Mouse (Mus musculus) myocyte (in vitro differentiated cells): ENCODE data around the gene Tmprss7. TPM values are rescaled to one million over a fixed set of nuclear protein-coding genes. Genes with fewer than 3 reads are reported as not detected.

Experiments used
- H3K27me3 ChIP-seq: one replicate; pipeline ENCODE4 v1.6.1; 2011; ENCODE audit not compliant: control insufficient read depth, insufficient read depth, insufficient read length
- H3K36me3 ChIP-seq: one replicate; pipeline ENCODE4 v1.6.1; 2011; ENCODE audit not compliant: control insufficient read depth, insufficient read depth
- H3K4me2 ChIP-seq: one replicate; pipeline ENCODE4 v1.6.1; 2011; ENCODE audit warnings: low read depth, control low read depth
- H3K4me3 ChIP-seq: one replicate; pipeline ENCODE4 v1.5.1; 2011; ENCODE audit warnings: mild to moderate bottlenecking, control low read depth, moderate library complexity
- H3K79me2 ChIP-seq: one replicate; pipeline ENCODE4 v1.6.1; 2011; ENCODE audit not compliant: control insufficient read depth, insufficient read depth
- H3ac ChIP-seq: one replicate; pipeline ENCODE4 v1.6.1; 2011; ENCODE audit not compliant: control insufficient read depth, insufficient read length
- CEBPB ChIP-seq: IDR thresholded peaks from 2 replicates; pipeline ENCODE4 v1.6.1; 2011; ENCODE audit warnings: mild to moderate bottlenecking, moderate library complexity; ENCODE audit not compliant: poor library complexity, insufficient read depth, severe bottlenecking
- E2F4 ChIP-seq: IDR thresholded peaks from one replicate; pipeline ENCODE4 v1.6.1; 2011; ENCODE audit warnings: mild to moderate bottlenecking, control low read depth, moderate library complexity; ENCODE audit not compliant: insufficient read depth
- MAX ChIP-seq: IDR thresholded peaks from one replicate; pipeline ENCODE4 v1.6.1; 2011; ENCODE audit warnings: low read depth, mild to moderate bottlenecking, control low read depth
- MYOD1 ChIP-seq, 3 experiments: IDR thresholded peaks; one replicate each; pipeline ENCODE4 v1.6.1; 2011; ENCODE audit warnings: control low read depth in 2 of 3, low read depth in 2 of 3, mild to moderate bottlenecking in 2 of 3, moderate library complexity in 1 of 3; ENCODE audit not compliant: insufficient read length in 2 of 3, control insufficient read depth in 1 of 3
- MYOG ChIP-seq, 3 experiments: IDR thresholded peaks; one replicate each; pipeline ENCODE4 v1.6.1; 2011; ENCODE audit warnings: control low read depth in 2 of 3, low read depth in 2 of 3, mild to moderate bottlenecking in 2 of 3; ENCODE audit not compliant: insufficient read length in 2 of 3, control insufficient read depth in 1 of 3, insufficient read depth in 1 of 3
- POLR2A ChIP-seq: IDR thresholded peaks from one replicate; pipeline ENCODE4 v1.6.1; 2011; ENCODE audit warnings: low read depth, mild to moderate bottlenecking, control low read depth, moderate library complexity; ENCODE audit not compliant: insufficient read length
- POLR2AphosphoS2 ChIP-seq: IDR thresholded peaks from one replicate; pipeline ENCODE4 v1.6.1; 2011; ENCODE audit warnings: low read depth, control low read depth; ENCODE audit not compliant: insufficient read length
- REST ChIP-seq: IDR thresholded peaks from one replicate; pipeline ENCODE4 v1.6.1; 2011; ENCODE audit warnings: mild to moderate bottlenecking, control low read depth, moderate library complexity; ENCODE audit not compliant: insufficient read depth, insufficient read length
- SRF ChIP-seq: IDR thresholded peaks from one replicate; pipeline ENCODE4 v1.6.1; 2011; ENCODE audit warnings: low read depth; ENCODE audit not compliant: control insufficient read depth, insufficient read length
- TCF12 ChIP-seq: IDR thresholded peaks from one replicate; pipeline ENCODE4 v1.6.1; 2011; ENCODE audit warnings: mild to moderate bottlenecking, control low read depth; ENCODE audit not compliant: poor library complexity, insufficient read depth, severe bottlenecking
- TCF3 ChIP-seq: IDR thresholded peaks from one replicate; pipeline ENCODE4 v1.6.1; 2011; ENCODE audit warnings: low read depth, control low read depth; ENCODE audit not compliant: insufficient read length
- USF1 ChIP-seq: IDR thresholded peaks from one replicate; pipeline ENCODE4 v1.6.1; 2011; ENCODE audit warnings: low read depth, mild to moderate bottlenecking, control low read depth, moderate library complexity
- polyA plus RNA-seq: library from polyadenylated mRNA; unstranded; fragments of >200 nt; fragmentation: generic; extraction: Trizol; gene quantifications from one replicate; pipeline ENCODE4 v1.2.1, GENCODE M21; 2012; ENCODE audit warnings: missing spikeins

Gene Tmprss7
- polyA plus RNA-seq, 1 experiment: not detected

GRCm38 (mm10) chr16:45629497-45630105 is 63.9 kb downstream of the Tmprss7 start:
- no peak overlapping the region for H3ac ChIP-seq
- TF ChIP-seq SRF (no peak), POLR2AphosphoS2 (no peak), USF1 (no peak), MAX (no peak), MYOD1 (IDR thresholded peaks at IDR 0.05; ENCODE audit: control insufficient read depth in 1 of 3, insufficient read length in 2 of 3, low read depth in 2 of 3) (no peak)
- no peaks in the 10 kb centered on the region for H3K79me2 ChIP-seq
- H3K4me3 ChIP-seq: no peak overlapping the region
- H3K4me2 ChIP-seq: no peak overlapping the region
- H3K27me3 ChIP-seq: no peaks in the 10 kb centered on the region
- no peaks in the 10 kb centered on the region for H3K36me3 ChIP-seq

- H3K79me2 ChIP-seq: no peaks in the 10 kb centered on the region
- no peak overlapping the region for H3K4me3 ChIP-seq
- TF ChIP-seq MAX (no peak), TCF12 (no peak), E2F4 (no peak), CEBPB (no peak), SRF (no peak), MYOG (IDR thresholded peaks at IDR 0.05; ENCODE audit: control insufficient read depth in 1 of 3, insufficient read depth in 1 of 3, insufficient read length in 2 of 3, low read depth in 2 of 3) (no peak), POLR2A (no peak), TCF3 (no peak), MYOD1 (IDR thresholded peaks at IDR 0.05; ENCODE audit: control insufficient read depth in 1 of 3, insufficient read length in 2 of 3, low read depth in 2 of 3) (no peak), USF1 (no peak), REST (no peak), POLR2AphosphoS2 (no peak)
- no peak overlapping the region for H3ac ChIP-seq
- no peaks in the 10 kb centered on the region for H3K36me3 ChIP-seq
- H3K4me2 ChIP-seq: no peak overlapping the region
- H3K27me3 ChIP-seq: no peaks in the 10 kb centered on the region
These were observed 68.1 kb downstream of the Tmprss7 start for GRCm38 (mm10) chr16:45625342-45625741.

- Histone ChIP-seq H3K4me3 (no peak overlapping the region), H3ac (no peak overlapping the region), H3K79me2 (no peaks in the 10 kb centered on the region), H3K27me3 (no peaks in the 10 kb centered on the region), H3K4me2 (no peak overlapping the region), H3K36me3 (no peaks in the 10 kb centered on the region)
- TF ChIP-seq USF1: no peak
- TF ChIP-seq POLR2AphosphoS2: no peak
- TF ChIP-seq CEBPB: no peak
- TF ChIP-seq MYOD1 (IDR thresholded peaks at IDR 0.05; ENCODE audit: control insufficient read depth in 1 of 3, insufficient read length in 2 of 3, low read depth in 2 of 3): no peak
- TF ChIP-seq POLR2A: no peak
- TF ChIP-seq E2F4: no peak
- no peak for TF ChIP-seq MYOG (IDR thresholded peaks at IDR 0.05; ENCODE audit: control insufficient read depth in 1 of 3, insufficient read depth in 1 of 3, insufficient read length in 2 of 3, low read depth in 2 of 3)
- TF ChIP-seq MAX: no peak
- TF ChIP-seq REST: no peak
- TF ChIP-seq TCF3: no peak
- TF ChIP-seq SRF: no peak
- no peak for TF ChIP-seq TCF12
These were observed 68.7 kb downstream of the Tmprss7 start for GRCm38 (mm10) chr16:45624791-45625190.

GRCm38 (mm10) chr16:45623230-45623629 is 70.2 kb downstream of the Tmprss7 start:
- TF ChIP-seq E2F4 (no peak), TCF12 (no peak), MYOG (IDR thresholded peaks at IDR 0.05; ENCODE audit: control insufficient read depth in 1 of 3, insufficient read depth in 1 of 3, insufficient read length in 2 of 3, low read depth in 2 of 3) (no peak), TCF3 (no peak), CEBPB (no peak), REST (no peak), POLR2AphosphoS2 (no peak), MAX (no peak), USF1 (no peak), POLR2A (no peak), SRF (no peak), MYOD1 (IDR thresholded peaks at IDR 0.05; ENCODE audit: control insufficient read depth in 1 of 3, insufficient read length in 2 of 3, low read depth in 2 of 3) (no peak)
- no peak overlapping the region for H3K4me2 ChIP-seq
- H3K27me3 ChIP-seq: no peaks in the 10 kb centered on the region
- no peaks in the 10 kb centered on the region for H3K79me2 ChIP-seq
- no peak overlapping the region for H3ac ChIP-seq
- no peak overlapping the region for H3K4me3 ChIP-seq
- no peaks in the 10 kb centered on the region for H3K36me3 ChIP-seq
